Mouse (Mus musculus) heart, adult 2 months (tissue): ENCODE measurements around the gene Nsun7.

Experiments
- EP300 ChIP-seq: fragments of 200-500 bp; IDR thresholded peaks from 2 replicates; pipeline ENCODE4 v1.6.1; 2011; ENCODE audit warnings: low read depth, low read length, control low read depth; ENCODE audit not compliant: insufficient read depth
- POLR2A ChIP-seq: fragments of 200-500 bp; IDR thresholded peaks from 2 replicates; pipeline ENCODE4 v1.6.1; 2011; ENCODE audit warnings: mild to moderate bottlenecking, low read depth, low read length, control low read depth; ENCODE audit not compliant: insufficient read depth

GRCm38 (mm10) chr5:66259756-66260448 is at the start of gene Nsun7:
- TF ChIP-seq POLR2A (no peak), EP300 (no peak)
